Mouse (Mus musculus): ENCODE results near the gene Dhrs1. TPM values are rescaled to one million over a fixed set of nuclear protein-coding genes. Genes with fewer than 3 reads are reported as not detected.

Gene Dhrs1
- total and polyA plus RNA-seq, 3 experiments, result 35.4 to 82.9 (median 40.2) TPM

DNA sequence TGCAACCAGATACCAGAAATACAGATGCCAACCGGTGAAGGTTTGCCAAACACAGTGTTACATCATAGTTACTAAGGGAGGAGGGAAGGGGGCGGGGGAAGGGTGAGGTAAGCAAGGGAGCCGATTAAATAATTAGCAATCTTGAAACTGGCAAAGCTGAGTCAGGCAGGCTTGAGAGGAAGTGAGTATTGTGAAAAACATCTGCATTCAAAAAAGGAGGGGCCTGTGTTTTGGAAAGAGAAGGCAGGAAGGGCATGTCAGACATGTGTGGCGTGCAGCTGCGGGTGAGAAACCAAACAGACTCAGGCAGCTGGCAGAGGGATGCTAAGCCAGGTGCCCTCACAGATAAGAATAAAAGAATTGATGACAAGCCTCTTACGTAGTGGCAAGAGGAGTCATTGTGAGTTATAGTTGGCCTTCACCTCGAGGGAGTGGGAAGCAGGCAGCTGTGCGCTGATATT lies 21.0 kb downstream of the Dhrs1 start:
- H3K4me3 ChIP-seq, result no peak overlapping the region
- peak in 1 of 2 experiments; percentile 61 for DNase-seq
- H3K9ac ChIP-seq (ENCODE audit: low read depth, low read length), result no peak overlapping the region
- WGBS, result 22% methylated on average over 8 of the region's 8 CpGs
- no peaks in the 10 kb centered on the region for H3K79me2 ChIP-seq (replicated peaks; ENCODE audit: control insufficient read depth, insufficient read depth, low read length)
- H3K27ac ChIP-seq, result peak overlapping the region; percentile 29; the same call in 1 of the 2 replicates
- H3K36me3 ChIP-seq (ENCODE audit: control insufficient read depth, insufficient read depth, low read length), result no peaks in the 10 kb centered on the region
- intact Hi-C loops (cut with DNase I), result loop anchor here (5.0 to 10.0 kb wide), 2 partner anchors 82 to 240 kb away; partner anchors contain the start of gene Tm9sf1
- TF ChIP-seq CTCF (IDR thresholded peaks at IDR 0.05), result no peak
- 0 out of 2 replicates have a peak, but pooled peaks have one; percentile 29 for TF ChIP-seq POLR2A (IDR thresholded peaks at IDR 0.05; ENCODE audit: insufficient read depth, low read depth, low read length)
- TF ChIP-seq EP300 (IDR thresholded peaks at IDR 0.05; ENCODE audit: insufficient read depth, low read depth, low read length), result peak; percentile 39; the same call in 1 of the 2 replicates
- H3K27me3 ChIP-seq (ENCODE audit: control insufficient read depth, insufficient read depth, low read length), result no peaks in the 10 kb centered on the region
- H3K4me1 ChIP-seq (ENCODE audit: control insufficient read depth, insufficient read depth, low read length), result no peaks in the 10 kb centered on the region; the same call in 1 of the 2 replicates

DNA sequence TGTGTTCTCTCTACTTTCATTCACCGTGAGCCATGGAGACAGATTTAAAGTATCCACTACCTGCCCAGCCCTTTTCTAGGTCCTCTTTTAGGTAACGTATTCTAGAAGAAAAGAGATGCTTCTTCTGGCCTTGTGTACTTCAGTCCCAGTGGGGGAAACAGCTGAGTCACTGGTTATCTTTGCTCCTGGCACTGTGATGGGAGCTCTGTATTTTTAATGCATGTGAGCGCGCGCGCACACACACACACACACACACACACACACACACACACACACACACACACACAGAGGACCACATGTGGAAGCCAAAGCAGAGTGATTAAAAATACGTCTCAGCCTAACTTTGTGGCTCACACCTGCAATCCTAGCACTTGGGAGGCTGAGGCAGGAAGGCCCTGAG lies 22.1 kb downstream of the Dhrs1 start:
- Histone ChIP-seq H3K4me1 (ENCODE audit: control insufficient read depth, insufficient read depth, low read length) (no peaks in the 10 kb centered on the region; the same call in 1 of the 2 replicates), H3K27ac (no peak overlapping the region), H3K36me3 (ENCODE audit: control insufficient read depth, insufficient read depth, low read length) (no peaks in the 10 kb centered on the region), H3K4me3 (no peak overlapping the region), H3K79me2 (replicated peaks; ENCODE audit: control insufficient read depth, insufficient read depth, low read length) (no peaks in the 10 kb centered on the region), H3K27me3 (ENCODE audit: control insufficient read depth, insufficient read depth, low read length) (no peaks in the 10 kb centered on the region), H3K9ac (ENCODE audit: low read depth, low read length) (no peak overlapping the region)
- no peak for TF ChIP-seq POLR2A (IDR thresholded peaks at IDR 0.05; ENCODE audit: insufficient read depth, low read depth, low read length)
- TF ChIP-seq CTCF (IDR thresholded peaks at IDR 0.05), result no peak
- TF ChIP-seq EP300 (IDR thresholded peaks at IDR 0.05; ENCODE audit: insufficient read depth, low read depth, low read length), result no peak
- intact Hi-C loops (cut with DNase I), result loop anchor here (2.0 to 10.0 kb wide), 3 partner anchors 41 to 239 kb away; partner anchors contain the start of gene Tm9sf1
- no peak for DNase-seq
- 90% methylated on average over 7 of the region's 7 CpGs for WGBS

DNA sequence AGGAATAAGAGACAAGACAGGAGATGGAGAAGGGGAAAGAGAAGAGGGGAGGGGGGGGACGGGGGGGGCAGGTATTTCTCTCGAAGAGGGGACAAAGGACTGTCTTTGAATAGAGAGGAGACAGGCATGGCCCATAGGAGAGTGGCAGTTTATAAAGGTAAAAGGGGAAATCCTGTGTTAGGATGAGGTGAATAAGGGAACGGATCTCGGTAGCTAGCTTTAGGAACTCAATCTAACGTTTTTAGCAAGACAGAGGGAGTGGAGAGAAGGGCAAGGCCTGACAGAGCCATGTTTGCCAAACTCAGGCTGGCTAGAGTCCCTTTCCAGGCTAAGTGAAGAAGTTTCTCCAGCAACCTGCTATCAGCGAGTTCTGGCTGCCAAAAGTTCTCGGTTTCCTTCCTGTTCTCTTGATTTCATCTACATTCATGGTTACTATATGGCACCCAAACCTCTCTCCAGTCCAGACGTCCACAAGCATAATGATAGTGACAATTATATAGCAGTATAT lies 23.0 kb downstream of the Dhrs1 start:
- Histone ChIP-seq H3K79me2 (replicated peaks; ENCODE audit: control insufficient read depth, insufficient read depth, low read length) (no peaks in the 10 kb centered on the region), H3K4me1 (ENCODE audit: control insufficient read depth, insufficient read depth, low read length) (no peaks in the 10 kb centered on the region; the same call in 1 of the 2 replicates), H3K27ac (peak overlapping the region; percentile 84; the same call in 1 of the 2 replicates), H3K36me3 (ENCODE audit: control insufficient read depth, insufficient read depth, low read length) (no peaks in the 10 kb centered on the region), H3K9ac (ENCODE audit: low read depth, low read length) (no peak overlapping the region), H3K4me3 (peak overlapping the region; percentile 90; the same call in 1 of the 2 replicates), H3K27me3 (ENCODE audit: control insufficient read depth, insufficient read depth, low read length) (no peaks in the 10 kb centered on the region)
- no peak for DNase-seq
- 35% methylated on average over 8 of the region's 8 CpGs for WGBS
- TF ChIP-seq POLR2A (IDR thresholded peaks at IDR 0.05; ENCODE audit: insufficient read depth, low read depth, low read length) (no peak), EP300 (IDR thresholded peaks at IDR 0.05; ENCODE audit: insufficient read depth, low read depth, low read length) (no peak), CTCF (IDR thresholded peaks at IDR 0.05) (no peak)
- intact Hi-C loops (cut with DNase I), result loop anchor here (1.0 to 10.0 kb wide), 4 partner anchors 21 to 238 kb away; partner anchors contain the start of gene Tm9sf1

DNA sequence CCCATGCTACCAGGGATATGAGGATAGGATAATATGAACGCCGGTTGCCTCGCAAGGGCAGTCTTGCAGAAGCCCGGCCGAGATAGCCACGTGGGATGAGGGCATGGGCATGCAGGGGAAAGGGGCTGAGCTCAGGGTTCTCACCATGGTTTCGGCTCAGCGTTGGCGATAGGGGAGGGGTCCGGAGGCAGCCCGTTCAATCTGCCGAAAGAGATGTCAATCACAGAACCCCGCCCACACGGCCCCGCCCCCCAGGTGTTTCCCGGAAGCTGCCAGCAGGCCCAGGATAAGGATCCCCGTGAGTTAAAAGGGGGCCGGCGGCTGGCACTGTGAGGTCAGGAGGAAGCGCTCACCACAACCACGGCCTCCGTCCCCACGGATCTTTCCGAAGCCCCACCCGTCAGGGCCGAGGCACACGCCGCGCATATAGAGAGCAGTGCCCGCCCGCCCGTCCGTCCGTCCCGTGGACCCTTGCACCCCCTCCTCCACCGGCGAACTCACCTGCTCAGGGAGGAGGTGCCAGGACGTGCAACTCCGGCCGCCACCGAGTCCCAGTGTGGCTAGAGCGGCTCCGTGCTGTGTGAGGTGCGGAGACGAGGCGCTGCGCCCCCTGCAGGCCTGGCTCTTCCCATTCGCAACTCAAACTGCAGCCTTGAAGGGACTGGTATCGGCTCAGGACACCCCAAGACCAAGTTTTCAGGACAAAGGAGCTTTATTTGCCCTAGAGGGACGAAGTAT lies 23.6 kb downstream of the Dhrs1 start, which contains the start of gene Rabggta:
Gene Rabggta (minus strand): TSS at position 564 of the 738 bp plus-strand sequence.
- H3K4me3 ChIP-seq, result peak within 1 kb of the TSS; percentile 90
- no peaks in the 10 kb centered on the region for H3K79me2 ChIP-seq (replicated peaks; ENCODE audit: control insufficient read depth, insufficient read depth, low read length)
- TF ChIP-seq EP300 (IDR thresholded peaks at IDR 0.05; ENCODE audit: insufficient read depth, low read depth, low read length), result 0 out of 2 replicates have a peak, but pooled peaks have one; percentile 50
- peak; percentile 88 for TF ChIP-seq CTCF (IDR thresholded peaks at IDR 0.05)
- peak; percentile 61; the same call in 1 of the 2 replicates for TF ChIP-seq POLR2A (IDR thresholded peaks at IDR 0.05; ENCODE audit: insufficient read depth, low read depth, low read length)
- H3K36me3 ChIP-seq (ENCODE audit: control insufficient read depth, insufficient read depth, low read length), result no peaks in the 10 kb centered on the region
- intact Hi-C loops (cut with DNase I), result loop anchor here (1.0 to 10.0 kb wide), 4 partner anchors 21 to 237 kb away; partner anchors contain the start of gene Tm9sf1
- H3K4me1 ChIP-seq (ENCODE audit: control insufficient read depth, insufficient read depth, low read length), result no peaks in the 10 kb centered on the region; the same call in 1 of the 2 replicates
- no peaks in the 10 kb centered on the region for H3K27me3 ChIP-seq (ENCODE audit: control insufficient read depth, insufficient read depth, low read length)
- DNase-seq, result peak; percentile 91 to 92
- H3K27ac ChIP-seq, result peak within 1 kb of the TSS; percentile 84
- H3K9ac ChIP-seq (ENCODE audit: low read depth, low read length), result peak within 1 kb of the TSS; percentile 81
- under 1% methylated on average over 50 of the region's 50 CpGs for WGBS

DNA sequence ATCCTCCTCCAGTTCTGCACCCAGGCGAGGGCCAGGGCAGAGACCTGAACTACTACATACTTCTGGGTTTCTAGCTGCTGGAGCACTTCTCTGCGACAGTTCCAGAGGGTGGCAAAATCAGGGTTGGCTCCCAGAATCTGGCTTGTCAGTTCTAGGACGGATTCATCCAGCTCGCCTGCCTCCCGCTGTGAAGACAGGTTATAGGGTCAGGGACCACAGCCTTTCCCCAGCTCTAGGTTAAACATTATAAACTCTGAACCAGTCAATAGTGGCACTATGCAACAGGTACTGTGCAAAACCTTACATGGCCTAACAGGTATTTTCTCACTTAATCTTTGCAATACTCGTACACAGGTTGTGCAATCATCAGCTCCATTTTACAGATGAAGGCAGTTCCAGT lies 24.4 kb downstream of the Dhrs1 start:
- 89% methylated on average over 6 of the region's 6 CpGs for WGBS
- no peak for DNase-seq
- no peaks in the 10 kb centered on the region for H3K36me3 ChIP-seq (ENCODE audit: control insufficient read depth, insufficient read depth, low read length)
- H3K4me3 ChIP-seq, result no peak overlapping the region; the same call in 1 of the 2 replicates
- H3K9ac ChIP-seq (ENCODE audit: low read depth, low read length), result no peak overlapping the region
- H3K27ac ChIP-seq, result no peak overlapping the region
- TF ChIP-seq EP300 (IDR thresholded peaks at IDR 0.05; ENCODE audit: insufficient read depth, low read depth, low read length) (no peak), POLR2A (IDR thresholded peaks at IDR 0.05; ENCODE audit: insufficient read depth, low read depth, low read length) (no peak), CTCF (IDR thresholded peaks at IDR 0.05) (no peak)
- no peaks in the 10 kb centered on the region; the same call in 1 of the 2 replicates for H3K4me1 ChIP-seq (ENCODE audit: control insufficient read depth, insufficient read depth, low read length)
- H3K79me2 ChIP-seq (replicated peaks; ENCODE audit: control insufficient read depth, insufficient read depth, low read length), result no peaks in the 10 kb centered on the region
- H3K27me3 ChIP-seq (ENCODE audit: control insufficient read depth, insufficient read depth, low read length), result no peaks in the 10 kb centered on the region
- intact Hi-C loops (cut with DNase I), result loop anchor here (5.0 to 10.0 kb wide), 2 partner anchors 79 to 236 kb away; partner anchors contain the start of gene Tm9sf1

Data from heart, adult 2 months (tissue).